Mouse (Mus musculus) stomach, postnatal 0 days (tissue): ENCODE data around the gene Chit1.

ENCODE experiments used
- CTCF ChIP-seq: IDR thresholded peaks from 2 replicates; pipeline ENCODE4 v1.5.1; 2016; ENCODE audit warnings: antibody characterized with exemption, low read depth, mild to moderate bottlenecking, moderate library complexity
- EP300 ChIP-seq: optimal IDR thresholded peaks from 2 replicates; pipeline ENCODE3; 2016; ENCODE audit warnings: antibody characterized with exemption

- no peak for TF ChIP-seq CTCF
- no peak for TF ChIP-seq EP300
These were observed 3.7 kb downstream of the Chit1 start for GRCm38 (mm10) chr1:134114730-134115129.
